Mouse (Mus musculus): ENCODE measurements around the gene Khsrp. TPM values are rescaled to one million over a fixed set of nuclear protein-coding genes. Genes with fewer than 3 reads are reported as not detected.
A peak's percentile ranks its signal among the peaks of the same experiment; 100 is the strongest.

Gene Khsrp
- polyA plus RNA-seq, 1 experiment from 2014 or later = 48.8 TPM

GRCm38 (mm10) chr17:57012245-57012795 lies 19.0 kb downstream of the Khsrp start:
- Histone ChIP-seq H3K27me3 (ENCODE audit: low read depth, poor library complexity, severe bottlenecking) (no peaks in the 10 kb centered on the region), H3K9me3 (replicated peaks) (no peaks in the 10 kb centered on the region), H3K4me1 (peaks cover 18% of the 10 kb centered on the region), H3K36me3 (peaks cover 23% of the 10 kb centered on the region), H3K4me3 (peak overlapping the region; percentile 83), H3K27ac (peak overlapping the region; percentile 90)
- DNase-seq (ENCODE audit: low spot score) = no peak
- WGBS = 78% methylated on average over 13 of the region's 13 CpGs

GRCm38 (mm10) chr17:57011236-57012141 lies 19.8 kb downstream of the Khsrp start, which contains the start of the genes Gtf2f1 and Gm17949:
Gtf2f1 (minus strand) TSS chr17:57011288.
Gm17949 (plus strand) TSS chr17:57011469.
- H3K36me3 ChIP-seq = peaks cover 31% of the 10 kb centered on the region
- H3K27me3 ChIP-seq (ENCODE audit: low read depth, poor library complexity, severe bottlenecking) = no peaks in the 10 kb centered on the region
- H3K4me3 ChIP-seq = peak within 1 kb of the TSS; percentile 83
- DNase-seq (ENCODE audit: low spot score) = peak; percentile 97
- 1% methylated on average over 51 of the region's 51 CpGs for WGBS
- no peaks in the 10 kb centered on the region for H3K9me3 ChIP-seq (replicated peaks)
- peak within 1 kb of the TSS; percentile 90 for H3K27ac ChIP-seq
- peaks cover 18% of the 10 kb centered on the region for H3K4me1 ChIP-seq

- peaks cover 18% of the 10 kb centered on the region for H3K4me1 ChIP-seq
- peak overlapping the region; percentile 84 for H3K27ac ChIP-seq
- 1% methylated on average over 19 of the region's 19 CpGs for WGBS
- H3K36me3 ChIP-seq = peaks cover 37% of the 10 kb centered on the region
- H3K27me3 ChIP-seq (ENCODE audit: low read depth, poor library complexity, severe bottlenecking) = no peaks in the 10 kb centered on the region
- no peak for DNase-seq (ENCODE audit: low spot score)
- H3K9me3 ChIP-seq (replicated peaks) = no peaks in the 10 kb centered on the region
- peak overlapping the region; percentile 83 for H3K4me3 ChIP-seq
Measured at GRCm38 (mm10) chr17:57010911-57011235, 20.4 kb downstream of the Khsrp start.

- H3K4me3 ChIP-seq = no peak overlapping the region
- H3K4me1 ChIP-seq = peaks cover 14% of the 10 kb centered on the region
- 93% methylated on average over 13 of the region's 13 CpGs for WGBS
- no peak for DNase-seq (ENCODE audit: low spot score)
- H3K36me3 ChIP-seq = peaks cover 73% of the 10 kb centered on the region
- H3K27me3 ChIP-seq (ENCODE audit: low read depth, poor library complexity, severe bottlenecking) = no peaks in the 10 kb centered on the region
- no peak overlapping the region for H3K27ac ChIP-seq
- no peaks in the 10 kb centered on the region for H3K9me3 ChIP-seq (replicated peaks)
Measured at GRCm38 (mm10) chr17:57007137-57007905, 24.0 kb downstream of the Khsrp start.

- no peak for DNase-seq (ENCODE audit: low spot score)
- Histone ChIP-seq H3K9me3 (replicated peaks) (no peaks in the 10 kb centered on the region), H3K36me3 (peaks cover 97% of the 10 kb centered on the region), H3K27me3 (ENCODE audit: low read depth, poor library complexity, severe bottlenecking) (no peaks in the 10 kb centered on the region), H3K4me1 (no peaks in the 10 kb centered on the region), H3K4me3 (no peak overlapping the region), H3K27ac (no peak overlapping the region)
- 94% methylated on average over 7 of the region's 7 CpGs for WGBS
Measured at GRCm38 (mm10) chr17:57003994-57004393, 27.3 kb downstream of the Khsrp start.

- no peaks in the 10 kb centered on the region for H3K9me3 ChIP-seq (replicated peaks)
- DNase-seq (ENCODE audit: low spot score) = no peak
- no peak overlapping the region for H3K4me3 ChIP-seq
- H3K27me3 ChIP-seq (ENCODE audit: low read depth, poor library complexity, severe bottlenecking) = no peaks in the 10 kb centered on the region
- H3K36me3 ChIP-seq = peaks cover 83% of the 10 kb centered on the region
- H3K27ac ChIP-seq = no peak overlapping the region
- 67% methylated on average over 8 of the region's 8 CpGs for WGBS
- peaks cover 10% of the 10 kb centered on the region for H3K4me1 ChIP-seq
Measured at GRCm38 (mm10) chr17:57001228-57001627, 30.1 kb downstream of the Khsrp start.

- 86% methylated on average over 9 of the region's 9 CpGs for WGBS
- no peak within 1 kb of the TSS for H3K27ac ChIP-seq
- DNase-seq (ENCODE audit: low spot score) = no peak
- no peak within 1 kb of the TSS for H3K4me3 ChIP-seq
- H3K4me1 ChIP-seq = peaks cover 10% of the 10 kb centered on the region
- H3K27me3 ChIP-seq (ENCODE audit: low read depth, poor library complexity, severe bottlenecking) = no peaks in the 10 kb centered on the region
- H3K36me3 ChIP-seq = peaks cover 83% of the 10 kb centered on the region
- H3K9me3 ChIP-seq (replicated peaks) = no peaks in the 10 kb centered on the region
Measured at GRCm38 (mm10) chr17:56999968-57000609, 31.2 kb downstream of the Khsrp start, which contains the start of gene Pspn. Pspn (minus strand) TSS chr17:57000018.

- no peak overlapping the region for H3K27ac ChIP-seq
- peaks cover 83% of the 10 kb centered on the region for H3K36me3 ChIP-seq
- H3K4me1 ChIP-seq = peaks cover 10% of the 10 kb centered on the region
- no peak overlapping the region for H3K4me3 ChIP-seq
- no peaks in the 10 kb centered on the region for H3K27me3 ChIP-seq (ENCODE audit: low read depth, poor library complexity, severe bottlenecking)
- H3K9me3 ChIP-seq (replicated peaks) = no peaks in the 10 kb centered on the region
- DNase-seq (ENCODE audit: low spot score) = no peak
- 92% methylated on average over 9 of the region's 9 CpGs for WGBS
Measured at GRCm38 (mm10) chr17:56999414-56999813, 31.9 kb downstream of the Khsrp start.

- Histone ChIP-seq H3K36me3 (peaks cover 84% of the 10 kb centered on the region), H3K4me1 (peaks cover 10% of the 10 kb centered on the region), H3K4me3 (peak within 1 kb of the TSS; percentile 91), H3K27me3 (ENCODE audit: low read depth, poor library complexity, severe bottlenecking) (no peaks in the 10 kb centered on the region), H3K27ac (peak within 1 kb of the TSS; percentile 82), H3K9me3 (replicated peaks) (no peaks in the 10 kb centered on the region)
- under 1% methylated on average over 38 of the region's 38 CpGs for WGBS
- peak; percentile 92 for DNase-seq (ENCODE audit: low spot score)
Measured at GRCm38 (mm10) chr17:56997029-56997667, 34.2 kb downstream of the Khsrp start, which contains the start of gene Alkbh7. Alkbh7 (plus strand) TSS chr17:56997339.

- DNase-seq (ENCODE audit: low spot score) = no peak
- Histone ChIP-seq H3K9me3 (replicated peaks) (no peaks in the 10 kb centered on the region), H3K4me3 (peak overlapping the region; percentile 91), H3K27me3 (ENCODE audit: low read depth, poor library complexity, severe bottlenecking) (no peaks in the 10 kb centered on the region), H3K27ac (no peak overlapping the region), H3K36me3 (peaks cover 85% of the 10 kb centered on the region), H3K4me1 (peaks cover 10% of the 10 kb centered on the region)
- 78% methylated on average over 2 of the region's 2 CpGs for WGBS
Measured at GRCm38 (mm10) chr17:56996506-56996905, 34.8 kb downstream of the Khsrp start.

- H3K4me1 ChIP-seq = peaks cover 16% of the 10 kb centered on the region
Measured at GRCm38 (mm10) chr17:56995046-56995445, 36.3 kb downstream of the Khsrp start.

GRCm38 (mm10) chr17:56990966-56991365 lies 40.4 kb downstream of the Khsrp start:
- DNase-seq (ENCODE audit: low spot score) = no peak
- WGBS = 72% methylated on average over 2 of the region's 2 CpGs
- Histone ChIP-seq H3K27ac (peak overlapping the region; percentile 90), H3K36me3 (peaks cover 51% of the 10 kb centered on the region), H3K27me3 (ENCODE audit: low read depth, poor library complexity, severe bottlenecking) (no peaks in the 10 kb centered on the region), H3K4me1 (peaks cover 6% of the 10 kb centered on the region), H3K4me3 (peak overlapping the region; percentile 85), H3K9me3 (replicated peaks) (no peaks in the 10 kb centered on the region)

More at GRCm38 (mm10) chr17:56995046-56995445, 36.3 kb downstream of the Khsrp start:
- Histone ChIP-seq H3K9me3 (replicated peaks) (no peaks in the 10 kb centered on the region), H3K27ac (no peak overlapping the region), H3K27me3 (ENCODE audit: low read depth, poor library complexity, severe bottlenecking) (no peaks in the 10 kb centered on the region), H3K4me3 (no peak overlapping the region), H3K36me3 (peaks cover 78% of the 10 kb centered on the region)
- DNase-seq (ENCODE audit: low spot score) = no peak
- WGBS = 90% methylated on average over 8 of the region's 8 CpGs
